Mouse (Mus musculus) hindbrain, postnatal 0 days (tissue): Measurements from ENCODE around the gene Spon1. TPM values are rescaled to one million over a fixed set of nuclear protein-coding genes. Genes with fewer than 3 reads are reported as not detected.
A peak's percentile ranks its signal among the peaks of the same experiment; 100 is the strongest.

Experiments
- ATAC-seq: fragments of 200-750 bp; cut with Nextera tagmentation; 2 replicates; pipeline ENCODE4 v1.8.0; 2017; ENCODE audit warnings: mild to moderate bottlenecking, moderate TSS enrichment, moderate library complexity
- DNase-seq: peaks from one replicate; pipeline ENCODE4 v3.0.0-alpha.2; 2015; ENCODE audit warnings: low spot score
- H3K27ac ChIP-seq: fragments of 300-500 bp; sonication (generic); 2 replicates; pipeline ENCODE4 v1.5.1; 2014; ENCODE audit warnings: mild to moderate bottlenecking
- H3K27me3 ChIP-seq: fragments of 300-500 bp; sonication (generic); 2 replicates; pipeline ENCODE4 v1.6.1; 2014; ENCODE audit warnings: low read length, mixed read lengths; ENCODE audit not compliant: insufficient read depth
- H3K36me3 ChIP-seq: fragments of 300-500 bp; sonication (generic); 2 replicates; pipeline ENCODE4 v1.6.1; 2014; ENCODE audit warnings: low read length, mixed read lengths; ENCODE audit not compliant: insufficient read depth
- H3K4me1 ChIP-seq: fragments of 300-500 bp; sonication (generic); 2 replicates; pipeline ENCODE4 v1.6.1; 2014; ENCODE audit warnings: antibody characterized with exemption, low read length, mixed read lengths; ENCODE audit not compliant: insufficient read depth
- H3K4me2 ChIP-seq: fragments of 300-500 bp; sonication (generic); 2 replicates; pipeline ENCODE4 v1.6.1; 2014; ENCODE audit warnings: low read depth, mild to moderate bottlenecking, low read length, moderate library complexity, mixed read lengths
- H3K4me3 ChIP-seq: fragments of 300-500 bp; sonication (generic); 2 replicates; pipeline ENCODE4 v1.5.1; 2014; ENCODE audit warnings: low read length
- H3K9ac ChIP-seq: fragments of 300-500 bp; sonication (generic); replicated peaks from 2 replicates; pipeline ENCODE4 v1.6.1; 2014; ENCODE audit warnings: mild to moderate bottlenecking, low read length, moderate library complexity, mixed read lengths
- H3K9me3 ChIP-seq: fragments of 300-500 bp; sonication (generic); 2 replicates; pipeline ENCODE4 v1.6.1; 2016; ENCODE audit warnings: low read length, mixed read lengths
- CTCF ChIP-seq: IDR thresholded peaks from 2 replicates; pipeline ENCODE4 v1.5.1; 2016; ENCODE audit warnings: antibody characterized with exemption, control low read depth, low read depth
- WGBS: fragments of 180-500 bp; shearing (Covaris S2); extraction: QIAGEN DNeasy Blood & Tissue Kit; methylation state at CpG from one replicate; pipeline ENCODE4 v1.1.7; 2014; 5-methylcytosine and 5-hydroxymethylcytosine counted together
- polyA plus RNA-seq: library from polyadenylated mRNA; unstranded; fragments of >200 nt; fragmentation: Nextera tagmentation; extraction: Ambion mirVana; gene quantifications from 2 replicates; pipeline ENCODE4 v1.2.1, GENCODE M21; 2015
- total RNA-seq: library from RNA; depleted of rRNA; stranded (reverse); fragments of >200 nt; gene quantifications from 2 replicates; pipeline ENCODE4 v1.2.3, GENCODE M21; 2014

Gene Spon1
- total and polyA plus RNA-seq, 2 experiments from 2014 or later, result 43.8 to 50.3 TPM

- no peak for ATAC-seq
- Histone ChIP-seq H3K9ac (no peak overlapping the region), H3K9me3 (no peaks in the 10 kb centered on the region), H3K36me3 (no peaks in the 10 kb centered on the region), H3K27ac (no peak overlapping the region), H3K27me3 (0 out of 2 replicates have a peak, but pooled peaks cover 3% of the 10 kb centered on the region), H3K4me3 (no peak overlapping the region), H3K4me2 (no peak overlapping the region), H3K4me1 (no peaks in the 10 kb centered on the region)
- no peak for TF ChIP-seq CTCF
- DNase-seq, result peak; percentile 40
- 43% methylated on average over 5 of the region's 5 CpGs for WGBS
Measured at GRCm38 (mm10) chr7:114005499-114005898, 239.7 kb downstream of the Spon1 start.

GRCm38 (mm10) chr7:114006456-114006855, 240.7 kb downstream of the Spon1 start:
- no peak overlapping the region for H3K9ac ChIP-seq
- H3K27me3 ChIP-seq, result 0 out of 2 replicates have a peak, but pooled peaks cover 3% of the 10 kb centered on the region
- no peaks in the 10 kb centered on the region for H3K9me3 ChIP-seq
- WGBS, result 75% methylated on average over 8 of the region's 8 CpGs
- no peak for DNase-seq
- no peaks in the 10 kb centered on the region for H3K36me3 ChIP-seq
- no peak for TF ChIP-seq CTCF
- H3K4me3 ChIP-seq, result no peak overlapping the region
- no peak overlapping the region for H3K4me2 ChIP-seq
- H3K4me1 ChIP-seq, result no peaks in the 10 kb centered on the region
- no peak overlapping the region for H3K27ac ChIP-seq
- ATAC-seq, result no peak

- H3K27me3 ChIP-seq, result 0 out of 2 replicates have a peak, but pooled peaks cover 3% of the 10 kb centered on the region
- no peak overlapping the region for H3K27ac ChIP-seq
- H3K9me3 ChIP-seq, result no peaks in the 10 kb centered on the region
- no peaks in the 10 kb centered on the region for H3K36me3 ChIP-seq
- H3K4me1 ChIP-seq, result no peaks in the 10 kb centered on the region
- H3K4me3 ChIP-seq, result no peak overlapping the region
- ATAC-seq (no peak), DNase-seq (no peak)
- H3K4me2 ChIP-seq, result no peak overlapping the region
- WGBS, result 73% methylated on average over 5 of the region's 5 CpGs
- peak; percentile 57 for TF ChIP-seq CTCF
- H3K9ac ChIP-seq, result no peak overlapping the region
Measured at GRCm38 (mm10) chr7:114007565-114007964, 241.8 kb downstream of the Spon1 start.

- ATAC-seq (0 out of 2 replicates have a peak, but pooled peaks have one; percentile 21), DNase-seq (no peak)
- Histone ChIP-seq H3K36me3 (no peaks in the 10 kb centered on the region), H3K27ac (peak overlapping the region; percentile 6; the same call in 1 of the 2 replicates), H3K4me1 (no peaks in the 10 kb centered on the region), H3K9me3 (no peaks in the 10 kb centered on the region), H3K27me3 (0 out of 2 replicates have a peak, but pooled peaks cover 3% of the 10 kb centered on the region), H3K9ac (no peak overlapping the region), H3K4me3 (no peak overlapping the region), H3K4me2 (no peak overlapping the region)
- TF ChIP-seq CTCF, result no peak
- WGBS, result 47% methylated on average over 9 of the region's 9 CpGs
Measured at GRCm38 (mm10) chr7:114011726-114012443, 246.1 kb downstream of the Spon1 start.

- ATAC-seq, result no peak
- Histone ChIP-seq H3K9me3 (no peaks in the 10 kb centered on the region), H3K36me3 (no peaks in the 10 kb centered on the region), H3K4me1 (no peaks in the 10 kb centered on the region), H3K4me2 (no peak overlapping the region), H3K4me3 (no peak overlapping the region), H3K9ac (no peak overlapping the region), H3K27ac (no peak overlapping the region), H3K27me3 (no peaks in the 10 kb centered on the region)
- 63% methylated on average over 8 of the region's 8 CpGs for WGBS
- no peak for DNase-seq
- TF ChIP-seq CTCF, result no peak
Measured at GRCm38 (mm10) chr7:114016001-114016949, 250.5 kb downstream of the Spon1 start.

GRCm38 (mm10) chr7:114018861-114019260, 253.1 kb downstream of the Spon1 start:
- H3K9me3 ChIP-seq, result no peaks in the 10 kb centered on the region
- H3K27ac ChIP-seq, result no peak overlapping the region
- no peak overlapping the region for H3K4me3 ChIP-seq
- DNase-seq (no peak), ATAC-seq (no peak)
- WGBS, result 91% methylated on average over 3 of the region's 3 CpGs
- no peaks in the 10 kb centered on the region for H3K4me1 ChIP-seq
- no peaks in the 10 kb centered on the region for H3K27me3 ChIP-seq
- no peak overlapping the region for H3K4me2 ChIP-seq
- H3K36me3 ChIP-seq, result no peaks in the 10 kb centered on the region
- no peak for TF ChIP-seq CTCF
- no peak overlapping the region for H3K9ac ChIP-seq
